Mouse (Mus musculus) cerebellum, adult 2 months (tissue): ENCODE results near the gene Mrpl14. TPM values are rescaled to one million over a fixed set of nuclear protein-coding genes. Genes with fewer than 3 reads are reported as not detected.

ENCODE experiments used
- DNase-seq, 2 experiments: peaks; one replicate each; pipeline ENCODE4 v3.0.0; 2021
- H3K27ac ChIP-seq: fragments of 200-500 bp; 2 replicates; pipeline ENCODE4 v1.5.1; 2012; ENCODE audit warnings: low read length, control low read depth, inconsistent platforms; ENCODE audit not compliant: insufficient read depth
- H3K27me3 ChIP-seq: fragments of 200-500 bp; 2 replicates; pipeline ENCODE4 v1.6.1; 2012; ENCODE audit warnings: inconsistent platforms, mild to moderate bottlenecking, low read length, moderate library complexity; ENCODE audit not compliant: control insufficient read depth, insufficient read depth
- H3K4me1 ChIP-seq: fragments of 200-500 bp; 2 replicates; pipeline ENCODE4 v1.6.1; 2011; ENCODE audit warnings: low read length; ENCODE audit not compliant: control insufficient read depth, insufficient read depth
- H3K4me3 ChIP-seq: fragments of 200-500 bp; replicated peaks from 2 replicates; pipeline ENCODE3; 2011; ENCODE audit warnings: mild to moderate bottlenecking, low read depth, low read length, control low read depth; ENCODE audit not compliant: insufficient read depth
- CTCF ChIP-seq: fragments of 200-500 bp; IDR thresholded peaks from 2 replicates; pipeline ENCODE4 v1.5.1; 2011; ENCODE audit warnings: low read depth, mild to moderate bottlenecking, control low read depth, low read length, moderate library complexity, borderline replicate concordance; ENCODE audit not compliant: insufficient read depth
- POLR2A ChIP-seq: fragments of 200-500 bp; IDR thresholded peaks from 2 replicates; pipeline ENCODE4 v1.6.1; 2011; ENCODE audit warnings: low read length, control low read depth, borderline replicate concordance; ENCODE audit not compliant: insufficient read depth
- WGBS: fragments of 180-500 bp; shearing (Covaris S2); methylation state at CpG from one replicate; pipeline ENCODE4 v1.1.7; 2018; 5-methylcytosine and 5-hydroxymethylcytosine counted together
- polyA plus RNA-seq: library from polyadenylated mRNA; depleted of rRNA; stranded (reverse); fragments of >200 nt; gene quantifications from 2 replicates; pipeline ENCODE4 v1.2.3, GENCODE M21; 2012

The Mrpl14 gene
- polyA plus RNA-seq, 1 experiment = 78.4 TPM

DNA sequence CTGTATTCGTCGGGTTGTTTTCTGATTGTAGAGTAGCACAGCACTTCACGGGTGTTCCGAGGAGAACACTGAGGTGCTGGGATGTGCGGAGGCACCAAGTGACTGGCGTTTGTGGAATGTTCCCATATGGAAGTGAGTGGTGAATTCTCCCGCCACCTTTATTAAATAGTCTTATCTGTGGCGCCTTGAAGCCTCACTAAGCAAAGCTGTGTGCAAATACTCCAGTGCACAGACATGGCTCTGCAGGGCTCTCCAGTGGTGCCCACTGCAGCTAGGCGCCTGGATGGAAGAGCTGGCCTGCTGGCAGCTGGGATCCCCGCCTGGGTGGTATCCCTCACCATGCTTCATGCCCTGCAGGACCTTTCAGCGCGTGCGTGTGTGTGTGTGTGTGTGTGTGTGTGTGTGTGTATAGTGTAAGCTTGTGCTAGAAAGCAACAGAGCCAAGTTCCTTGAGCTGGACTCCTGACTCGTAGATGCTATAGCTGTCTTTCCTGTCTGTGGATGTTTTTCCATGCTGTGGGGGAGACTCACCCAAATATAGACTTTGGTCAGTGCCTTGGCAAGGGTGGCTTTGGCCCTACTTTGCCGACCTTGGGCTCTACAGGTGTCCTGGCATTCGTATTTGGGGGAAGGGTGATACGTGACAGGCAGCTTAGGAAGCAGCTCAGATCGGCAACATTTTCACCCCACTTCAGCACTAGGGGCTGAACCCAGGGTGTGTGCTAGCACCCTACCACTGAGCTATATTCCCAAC lies 7.9 kb downstream of the Mrpl14 start:
- Histone ChIP-seq H3K27ac (no peak overlapping the region), H3K4me1 (peaks cover 7% of the 10 kb centered on the region), H3K4me3 (no peak overlapping the region), H3K27me3 (no peaks in the 10 kb centered on the region)
- no peak for DNase-seq
- TF ChIP-seq POLR2A = no peak
- TF ChIP-seq CTCF = no peak
- 58% methylated on average over 18 of the region's 18 CpGs for WGBS

GRCm38 (mm10) chr17:45695227-45696120 lies 9.4 kb downstream of the Mrpl14 start:
- 73% methylated on average over 23 of the region's 23 CpGs for WGBS
- Histone ChIP-seq H3K4me3 (no peak overlapping the region), H3K4me1 (peaks cover 13% of the 10 kb centered on the region), H3K27ac (no peak overlapping the region), H3K27me3 (no peaks in the 10 kb centered on the region)
- no peak for DNase-seq
- TF ChIP-seq POLR2A (no peak), CTCF (no peak)

GRCm38 (mm10) chr17:45696981-45697380 lies 10.9 kb downstream of the Mrpl14 start:
- WGBS = 90% methylated on average over 9 of the region's 9 CpGs
- Histone ChIP-seq H3K27me3 (no peaks in the 10 kb centered on the region), H3K4me3 (no peak overlapping the region), H3K27ac (no peak overlapping the region), H3K4me1 (peaks cover 13% of the 10 kb centered on the region)
- TF ChIP-seq CTCF (no peak), POLR2A (no peak)
- no peak for DNase-seq

DNA sequence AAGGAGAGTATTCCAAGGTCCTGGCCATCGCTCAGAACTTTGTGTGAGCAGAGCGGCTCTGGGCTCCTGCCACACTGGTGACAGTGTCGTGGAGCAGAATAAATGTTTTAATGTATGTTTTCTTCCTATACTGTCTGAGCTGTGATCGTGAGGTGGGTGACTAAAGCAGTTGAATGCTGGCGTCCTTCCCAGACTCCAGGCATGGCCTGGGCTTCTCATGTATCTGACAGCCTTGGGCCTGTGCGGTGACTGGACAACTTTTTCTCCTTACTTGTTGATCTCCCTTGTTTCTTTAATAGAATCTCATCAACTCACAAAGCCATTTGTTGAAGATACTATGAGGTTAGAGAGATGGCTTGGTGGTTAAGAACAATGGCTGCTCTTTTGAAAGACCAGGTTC lies 12.2 kb downstream of the Mrpl14 start:
- 68% methylated on average over 6 of the region's 6 CpGs for WGBS
- no peak overlapping the region for H3K27ac ChIP-seq

GRCm38 (mm10) chr17:45699039-45699740 lies 13.1 kb downstream of the Mrpl14 start:
- TF ChIP-seq POLR2A (no peak), CTCF (no peak)
- DNase-seq = no peak
- peaks cover 10% of the 10 kb centered on the region for H3K4me1 ChIP-seq
- H3K27ac ChIP-seq = no peak overlapping the region
- WGBS = 93% methylated on average over 3 of the region's 3 CpGs
- H3K27me3 ChIP-seq = no peaks in the 10 kb centered on the region
- H3K4me3 ChIP-seq = no peak overlapping the region

More for the DNA sequence above, 12.2 kb downstream of the Mrpl14 start:
- no peak for TF ChIP-seq POLR2A
- no peak for TF ChIP-seq CTCF
- Histone ChIP-seq H3K4me3 (no peak overlapping the region), H3K4me1 (peaks cover 13% of the 10 kb centered on the region), H3K27me3 (no peaks in the 10 kb centered on the region)
- no peak for DNase-seq

GRCm38 (mm10) chr17:45700496-45701235 lies 14.5 kb downstream of the Mrpl14 start:
- DNase-seq = no peak
- no peak for TF ChIP-seq CTCF
- no peak for TF ChIP-seq POLR2A
- H3K4me1 ChIP-seq = peaks cover 6% of the 10 kb centered on the region
- no peaks in the 10 kb centered on the region for H3K27me3 ChIP-seq
- no peak overlapping the region for H3K4me3 ChIP-seq
- H3K27ac ChIP-seq = no peak overlapping the region
- WGBS = 64% methylated on average over 9 of the region's 16 CpGs

DNA sequence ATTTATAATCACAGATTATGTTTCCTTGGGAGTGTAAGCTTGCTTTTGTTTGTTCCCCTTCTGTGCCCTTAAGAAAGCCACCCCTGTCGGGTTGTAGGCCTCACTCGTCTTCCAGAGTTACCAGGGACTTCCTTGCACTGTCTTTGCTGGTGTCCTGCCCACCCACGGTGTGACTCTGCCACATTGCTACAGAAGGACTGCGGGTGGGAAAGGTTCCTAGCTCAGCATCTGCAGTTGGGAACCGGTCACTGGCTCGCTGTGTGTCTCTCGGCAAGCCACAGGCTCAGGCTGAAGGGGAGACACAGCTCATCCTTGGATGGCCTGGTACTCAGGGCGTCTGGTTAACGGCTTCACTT lies 15.1 kb downstream of the Mrpl14 start:
- WGBS = 69% methylated on average over 9 of the region's 9 CpGs
- Histone ChIP-seq H3K27me3 (no peaks in the 10 kb centered on the region), H3K27ac (no peak overlapping the region), H3K4me3 (no peak overlapping the region), H3K4me1 (peaks cover 6% of the 10 kb centered on the region)
- TF ChIP-seq POLR2A (no peak), CTCF (no peak)
- DNase-seq = no peak
